Mouse (Mus musculus) thymus, adult 2 months (tissue): ENCODE data around the gene Grem1.

Source experiments
- CTCF ChIP-seq: fragments of 200-500 bp; IDR thresholded peaks from 2 replicates; pipeline ENCODE4 v1.5.1; 2012; ENCODE audit warnings: mild to moderate bottlenecking, control low read depth, low read length, moderate library complexity, borderline replicate concordance; ENCODE audit not compliant: control insufficient read depth, poor library complexity, insufficient read depth; ENCODE audit errors: extremely low read depth
- POLR2A ChIP-seq: fragments of 200-500 bp; IDR thresholded peaks from 2 replicates; pipeline ENCODE4 v1.6.1; 2012; ENCODE audit warnings: mild to moderate bottlenecking, low read length, control low read depth, moderate library complexity; ENCODE audit not compliant: control insufficient read depth, poor library complexity, insufficient read depth; ENCODE audit errors: extremely low read depth

DNA sequence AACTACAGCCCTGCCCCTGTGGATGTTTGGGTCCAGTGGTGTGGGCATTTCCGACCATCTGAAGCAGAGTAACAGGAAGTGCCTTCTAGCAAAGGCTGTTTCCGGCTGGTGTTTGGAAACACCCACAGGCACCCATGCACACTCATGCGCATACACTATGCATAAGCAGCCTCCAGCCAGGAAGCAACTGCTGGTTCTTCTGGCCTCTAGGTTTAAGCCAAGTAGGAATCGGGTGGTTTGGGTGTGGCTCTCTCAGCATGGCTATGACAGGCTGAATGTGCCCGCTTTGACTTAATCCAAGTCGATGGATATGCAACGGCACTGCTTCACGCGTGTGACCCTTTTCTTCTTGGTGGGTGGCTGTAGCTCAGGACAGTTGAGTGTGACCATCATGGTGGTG, 9.1 kb downstream of the Grem1 start:
- TF ChIP-seq CTCF, result no peak
- no peak for TF ChIP-seq POLR2A
